Mouse (Mus musculus): ENCODE measurements around the gene Phkg2. TPM values are rescaled to one million over a fixed set of nuclear protein-coding genes. Genes with fewer than 3 reads are reported as not detected.

The Phkg2 gene
- total and polyA plus RNA-seq, 3 experiments: 13.9 to 30.1 (median 17.5) TPM

DNA sequence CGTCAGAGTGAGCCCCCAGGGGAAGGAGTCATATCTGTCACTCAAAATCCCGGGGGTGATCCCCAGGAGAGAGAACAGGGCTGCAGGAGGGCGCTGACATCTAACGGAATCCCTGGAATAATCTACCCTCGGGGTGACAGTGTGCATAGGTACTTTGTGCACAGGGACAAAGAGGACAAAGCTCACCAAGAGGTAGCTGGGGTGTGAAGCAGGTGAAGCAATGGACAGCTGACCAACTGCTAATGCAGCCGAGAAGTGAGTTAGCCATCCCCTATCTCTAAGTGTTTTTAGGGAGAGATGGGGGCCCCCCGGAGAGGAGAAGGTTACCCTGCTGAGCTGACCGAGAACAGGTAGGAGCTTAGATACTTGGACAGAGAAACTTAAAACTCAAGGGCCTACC, 41.0 kb downstream of the Phkg2 start:
- no peaks in the 10 kb centered on the region for H3K79me2 ChIP-seq (replicated peaks; ENCODE audit: control insufficient read depth, insufficient read depth, low read length)
- no peaks in the 10 kb centered on the region for H3K36me3 ChIP-seq (ENCODE audit: control insufficient read depth, insufficient read depth, low read length)
- no peak for DNase-seq
- peak overlapping the region; percentile 99 for H3K4me3 ChIP-seq
- intact Hi-C loops (cut with DNase I): loop anchor here (5.0 kb wide), 1 partner anchor 267 kb away; the partner anchor contains the start of gene Zfp768
- H3K27me3 ChIP-seq (ENCODE audit: control insufficient read depth, insufficient read depth, low read length): no peaks in the 10 kb centered on the region
- 22% methylated on average over 8 of the region's 8 CpGs for WGBS
- TF ChIP-seq POLR2A (IDR thresholded peaks at IDR 0.05; ENCODE audit: insufficient read depth, low read depth, low read length): no peak
- TF ChIP-seq EP300 (IDR thresholded peaks at IDR 0.05; ENCODE audit: insufficient read depth, low read depth, low read length): no peak
- no peak for TF ChIP-seq CTCF (IDR thresholded peaks at IDR 0.05)
- H3K9ac ChIP-seq (ENCODE audit: low read depth, low read length): peak overlapping the region; percentile 90
- peaks cover 5% of the 10 kb centered on the region for H3K4me1 ChIP-seq (ENCODE audit: control insufficient read depth, insufficient read depth, low read length)
- H3K27ac ChIP-seq: peak overlapping the region; percentile 89

DNA sequence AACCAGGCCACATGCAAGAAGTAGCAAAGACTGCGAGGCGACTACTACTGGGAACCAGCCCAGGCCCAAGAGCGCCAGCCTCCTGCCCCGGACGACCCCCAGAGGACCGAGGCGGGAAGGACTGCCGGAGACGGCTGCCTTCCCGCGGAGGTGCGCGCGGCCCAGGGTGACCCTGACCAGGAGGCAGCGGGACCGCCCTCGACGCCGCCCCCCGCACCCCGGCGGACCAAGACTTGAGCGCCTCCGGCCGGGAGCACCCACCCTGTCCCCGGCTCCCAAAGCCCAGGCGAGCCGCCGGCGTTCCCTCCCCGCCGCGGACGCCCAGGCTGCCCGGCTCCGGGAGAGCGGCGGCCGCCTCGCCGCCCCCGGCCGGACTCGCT, 41.4 kb downstream of the Phkg2 start:
- peak overlapping the region; percentile 99 for H3K4me3 ChIP-seq
- 1% methylated on average over 37 of the region's 44 CpGs for WGBS
- peaks cover 5% of the 10 kb centered on the region for H3K4me1 ChIP-seq (ENCODE audit: control insufficient read depth, insufficient read depth, low read length)
- intact Hi-C loops (cut with DNase I): loop anchor here (5.0 kb wide), 1 partner anchor 267 kb away; the partner anchor contains the start of gene Zfp768
- peak; percentile 11; the same call in 1 of the 2 replicates for TF ChIP-seq CTCF (IDR thresholded peaks at IDR 0.05)
- no peak; the same call in 1 of the 2 replicates for TF ChIP-seq POLR2A (IDR thresholded peaks at IDR 0.05; ENCODE audit: insufficient read depth, low read depth, low read length)
- TF ChIP-seq EP300 (IDR thresholded peaks at IDR 0.05; ENCODE audit: insufficient read depth, low read depth, low read length): no peak
- H3K79me2 ChIP-seq (replicated peaks; ENCODE audit: control insufficient read depth, insufficient read depth, low read length): no peaks in the 10 kb centered on the region
- peak; percentile 77 to 79 for DNase-seq
- H3K27ac ChIP-seq: peak overlapping the region; percentile 89
- peak overlapping the region; percentile 90 for H3K9ac ChIP-seq (ENCODE audit: low read depth, low read length)
- no peaks in the 10 kb centered on the region for H3K36me3 ChIP-seq (ENCODE audit: control insufficient read depth, insufficient read depth, low read length)
- H3K27me3 ChIP-seq (ENCODE audit: control insufficient read depth, insufficient read depth, low read length): no peaks in the 10 kb centered on the region

DNA sequence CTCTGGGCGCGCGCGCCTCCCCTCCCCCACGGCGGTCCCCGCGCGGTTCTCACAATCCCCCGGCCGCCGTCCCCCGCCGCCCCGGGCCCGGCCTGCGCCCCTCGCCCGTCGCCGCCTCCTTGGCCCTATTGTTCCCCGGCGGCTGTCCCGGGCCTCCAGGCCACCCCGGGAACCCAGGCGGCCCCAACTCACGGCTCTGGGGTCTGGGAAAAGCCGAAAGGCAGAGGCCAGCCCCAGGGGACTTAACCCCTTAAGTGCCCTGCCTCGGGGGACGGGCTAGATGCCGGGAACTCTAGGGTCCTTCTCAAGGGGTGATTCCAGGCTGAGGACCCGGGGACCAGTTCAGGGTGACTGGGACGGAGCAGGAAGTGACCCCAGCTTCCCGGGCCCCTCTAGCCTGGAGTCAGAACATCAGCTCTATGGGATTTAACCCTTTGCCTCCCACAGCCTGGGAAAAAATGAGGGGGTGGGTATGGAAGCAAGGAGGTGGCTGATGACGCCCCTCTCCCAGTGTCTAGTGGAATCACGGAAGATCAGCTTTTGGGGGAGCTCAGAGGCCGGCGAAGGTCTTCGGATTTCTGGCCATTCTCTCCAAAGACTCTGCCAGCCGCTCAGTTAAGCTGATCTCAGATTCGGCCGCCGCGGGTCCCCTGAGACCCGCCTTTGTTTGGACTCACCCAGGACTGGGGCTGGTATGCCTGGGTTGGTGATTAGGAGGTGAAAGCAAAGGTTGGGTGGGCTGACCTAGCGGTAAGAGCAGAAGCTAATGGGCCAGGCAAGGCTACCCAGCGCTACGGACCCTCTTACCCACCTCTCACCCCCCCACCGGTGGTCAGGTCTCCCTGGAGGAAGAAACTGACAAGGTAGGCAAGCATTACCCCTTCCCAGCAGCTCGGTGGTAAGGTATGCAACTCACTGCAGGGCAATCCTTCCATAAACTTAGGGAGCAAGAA, 42.0 kb downstream of the Phkg2 start, which contains the start of gene Zfp629:
Gene Zfp629 (minus strand): TSS at position 907 of the 953 bp plus-strand sequence.
- WGBS: under 1% methylated on average over 27 of the region's 50 CpGs
- H3K9ac ChIP-seq (ENCODE audit: low read depth, low read length): peak within 1 kb of the TSS; percentile 90
- peak; percentile 81 to 82 for DNase-seq
- H3K79me2 ChIP-seq (replicated peaks; ENCODE audit: control insufficient read depth, insufficient read depth, low read length): no peaks in the 10 kb centered on the region
- no peaks in the 10 kb centered on the region for H3K27me3 ChIP-seq (ENCODE audit: control insufficient read depth, insufficient read depth, low read length)
- TF ChIP-seq EP300 (IDR thresholded peaks at IDR 0.05; ENCODE audit: insufficient read depth, low read depth, low read length) (no peak), POLR2A (IDR thresholded peaks at IDR 0.05; ENCODE audit: insufficient read depth, low read depth, low read length) (peak; percentile 62)
- peak within 1 kb of the TSS; percentile 99 for H3K4me3 ChIP-seq
- intact Hi-C loops (cut with DNase I): loop anchor here (5.0 kb wide), 2 partner anchors 262 to 268 kb away; partner anchors contain the start of genes Zfp646, Zfp668 and Zfp768
- peak within 1 kb of the TSS; percentile 89 for H3K27ac ChIP-seq
- H3K36me3 ChIP-seq (ENCODE audit: control insufficient read depth, insufficient read depth, low read length): no peaks in the 10 kb centered on the region
- peaks cover 5% of the 10 kb centered on the region for H3K4me1 ChIP-seq (ENCODE audit: control insufficient read depth, insufficient read depth, low read length)

DNA sequence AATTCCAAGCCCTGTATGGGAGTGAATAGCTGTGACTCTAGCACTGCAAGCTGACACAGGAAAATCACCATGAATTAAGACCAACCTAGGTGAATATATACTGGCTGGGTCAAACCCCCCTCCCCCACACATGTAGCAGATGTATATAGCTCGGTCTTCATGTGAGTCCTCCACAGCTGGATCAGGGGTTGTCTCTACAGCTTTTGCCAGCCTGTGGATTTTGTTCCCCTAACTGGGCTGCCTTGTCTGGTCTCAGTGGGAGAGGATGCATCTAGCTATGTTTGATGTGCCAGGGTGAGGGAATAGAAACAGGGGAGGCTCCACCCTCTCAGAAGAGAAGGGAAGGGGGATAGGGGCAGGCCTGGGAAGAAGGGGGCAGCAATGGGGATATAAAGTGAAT, 43.2 kb downstream of the Phkg2 start:
- intact Hi-C loops (cut with DNase I): loop anchor here (5.0 kb wide), 1 partner anchor 261 kb away; the partner anchor contains the start of genes Zfp646 and Zfp668
- H3K27ac ChIP-seq: no peak overlapping the region
- no peaks in the 10 kb centered on the region for H3K79me2 ChIP-seq (replicated peaks; ENCODE audit: control insufficient read depth, insufficient read depth, low read length)
- H3K36me3 ChIP-seq (ENCODE audit: control insufficient read depth, insufficient read depth, low read length): no peaks in the 10 kb centered on the region
- no peaks in the 10 kb centered on the region for H3K27me3 ChIP-seq (ENCODE audit: control insufficient read depth, insufficient read depth, low read length)
- H3K9ac ChIP-seq (ENCODE audit: low read depth, low read length): no peak overlapping the region
- peaks cover 5% of the 10 kb centered on the region for H3K4me1 ChIP-seq (ENCODE audit: control insufficient read depth, insufficient read depth, low read length)
- DNase-seq: no peak
- no peak overlapping the region for H3K4me3 ChIP-seq
- 36% methylated on average over 1 of the region's 1 CpGs for WGBS
- TF ChIP-seq CTCF (IDR thresholded peaks at IDR 0.05) (no peak), EP300 (IDR thresholded peaks at IDR 0.05; ENCODE audit: insufficient read depth, low read depth, low read length) (no peak), POLR2A (IDR thresholded peaks at IDR 0.05; ENCODE audit: insufficient read depth, low read depth, low read length) (no peak)

DNA sequence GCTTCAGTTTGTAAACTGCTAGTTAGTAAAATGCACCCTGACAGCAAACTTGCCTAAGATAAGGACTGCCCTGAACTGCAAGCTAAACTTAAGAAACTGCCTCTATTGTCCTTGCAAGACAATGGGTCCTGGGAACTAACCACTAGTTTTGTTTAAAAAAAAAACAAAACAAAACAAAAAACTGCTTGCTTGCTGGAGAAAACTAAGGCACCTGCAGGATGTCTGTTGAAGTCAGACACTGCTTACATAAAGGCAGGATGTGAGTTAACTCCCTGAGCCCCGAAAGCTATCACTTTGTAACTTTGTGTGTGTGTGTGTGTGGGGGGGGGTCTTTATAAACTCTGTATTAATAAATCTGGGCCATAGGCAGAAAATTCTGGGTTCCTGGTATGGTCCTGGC, 43.7 kb downstream of the Phkg2 start:
- no peak for TF ChIP-seq POLR2A (IDR thresholded peaks at IDR 0.05; ENCODE audit: insufficient read depth, low read depth, low read length)
- Histone ChIP-seq H3K27me3 (ENCODE audit: control insufficient read depth, insufficient read depth, low read length) (no peaks in the 10 kb centered on the region), H3K79me2 (replicated peaks; ENCODE audit: control insufficient read depth, insufficient read depth, low read length) (no peaks in the 10 kb centered on the region), H3K4me3 (no peak overlapping the region), H3K36me3 (ENCODE audit: control insufficient read depth, insufficient read depth, low read length) (no peaks in the 10 kb centered on the region), H3K27ac (no peak overlapping the region), H3K4me1 (ENCODE audit: control insufficient read depth, insufficient read depth, low read length) (peaks cover 5% of the 10 kb centered on the region), H3K9ac (ENCODE audit: low read depth, low read length) (no peak overlapping the region)
- WGBS: 53% methylated on average over 1 of the region's 1 CpGs
- DNase-seq: no peak
- intact Hi-C loops (cut with DNase I): loop anchor here (5.0 kb wide), 1 partner anchor 260 kb away; the partner anchor contains the start of genes Zfp646 and Zfp668
